Mouse (Mus musculus) thymus, adult 2 months (tissue): ENCODE data around the gene 2310046K23Rik. TPM values are rescaled to one million over a fixed set of nuclear protein-coding genes. Genes with fewer than 3 reads are reported as not detected.
"Not testable (repeated sequence)": the region's sequence is repeated elsewhere in the genome, so short reads cannot be mapped to it uniquely, and the experiment has no call there.

Experiments used
- DNase-seq: peaks from one replicate; pipeline ENCODE4 v3.0.0; 2021
- H3K27ac ChIP-seq: fragments of 200-500 bp; 2 replicates; pipeline ENCODE4 v1.5.1; 2012; ENCODE audit warnings: low read length, control low read depth; ENCODE audit not compliant: control insufficient read depth, insufficient read depth
- H3K27me3 ChIP-seq: fragments of 200-500 bp; 2 replicates; pipeline ENCODE4 v1.6.1; 2012; ENCODE audit warnings: mild to moderate bottlenecking, low read length, moderate library complexity, mixed read lengths; ENCODE audit not compliant: control insufficient read depth, insufficient read depth
- H3K36me3 ChIP-seq: fragments of 200-500 bp; 2 replicates; pipeline ENCODE4 v1.6.1; 2012; ENCODE audit warnings: mild to moderate bottlenecking, low read length, moderate library complexity; ENCODE audit not compliant: control insufficient read depth, insufficient read depth
- H3K4me1 ChIP-seq: fragments of 200-500 bp; replicated peaks from 2 replicates; pipeline ENCODE4 v1.6.1; 2012; ENCODE audit warnings: low read length; ENCODE audit not compliant: control insufficient read depth, insufficient read depth
- H3K4me3 ChIP-seq: fragments of 200-500 bp; 2 replicates; pipeline ENCODE4 v1.5.1; 2012; ENCODE audit warnings: mild to moderate bottlenecking, low read length, control low read depth, moderate library complexity; ENCODE audit not compliant: control insufficient read depth, insufficient read depth
- CTCF ChIP-seq: fragments of 200-500 bp; IDR thresholded peaks from 2 replicates; pipeline ENCODE4 v1.5.1; 2012; ENCODE audit warnings: mild to moderate bottlenecking, control low read depth, low read length, moderate library complexity, borderline replicate concordance; ENCODE audit not compliant: control insufficient read depth, poor library complexity, insufficient read depth; ENCODE audit errors: extremely low read depth
- POLR2A ChIP-seq: fragments of 200-500 bp; IDR thresholded peaks from 2 replicates; pipeline ENCODE4 v1.6.1; 2012; ENCODE audit warnings: mild to moderate bottlenecking, low read length, control low read depth, moderate library complexity; ENCODE audit not compliant: control insufficient read depth, poor library complexity, insufficient read depth; ENCODE audit errors: extremely low read depth
- WGBS: fragments of 180-500 bp; shearing (Covaris S2); methylation state at CpG from one replicate; pipeline ENCODE4 v1.1.7; 2018; 5-methylcytosine and 5-hydroxymethylcytosine counted together
- polyA plus RNA-seq: library from polyadenylated mRNA; depleted of rRNA; stranded (reverse); fragments of >200 nt; gene quantifications from 2 replicates; pipeline ENCODE4 v1.2.3, GENCODE M21; 2012

Gene 2310046K23Rik
- polyA plus RNA-seq, 1 experiment = 1.9 TPM

- H3K4me3 ChIP-seq = no peak overlapping the region
- WGBS = 90% methylated on average over 2 of the region's 2 CpGs
- no peak for DNase-seq
- TF ChIP-seq POLR2A (no peak), CTCF (no peak)
- no peaks in the 10 kb centered on the region for H3K27me3 ChIP-seq
- H3K4me1 ChIP-seq = no peaks in the 10 kb centered on the region
- H3K36me3 ChIP-seq = no peaks in the 10 kb centered on the region
- H3K27ac ChIP-seq = no peak overlapping the region
Measured at GRCm38 (mm10) chr3:92568752-92569151, 34.4 kb upstream of the 2310046K23Rik start.

GRCm38 (mm10) chr3:92565418-92565817 lies 31.1 kb upstream of the 2310046K23Rik start:
- Histone ChIP-seq H3K27ac (no peak overlapping the region), H3K36me3 (no peaks in the 10 kb centered on the region), H3K4me3 (no peak overlapping the region), H3K4me1 (no peaks in the 10 kb centered on the region), H3K27me3 (no peaks in the 10 kb centered on the region)
- no peak for DNase-seq
- TF ChIP-seq POLR2A (no peak), CTCF (no peak)

DNA sequence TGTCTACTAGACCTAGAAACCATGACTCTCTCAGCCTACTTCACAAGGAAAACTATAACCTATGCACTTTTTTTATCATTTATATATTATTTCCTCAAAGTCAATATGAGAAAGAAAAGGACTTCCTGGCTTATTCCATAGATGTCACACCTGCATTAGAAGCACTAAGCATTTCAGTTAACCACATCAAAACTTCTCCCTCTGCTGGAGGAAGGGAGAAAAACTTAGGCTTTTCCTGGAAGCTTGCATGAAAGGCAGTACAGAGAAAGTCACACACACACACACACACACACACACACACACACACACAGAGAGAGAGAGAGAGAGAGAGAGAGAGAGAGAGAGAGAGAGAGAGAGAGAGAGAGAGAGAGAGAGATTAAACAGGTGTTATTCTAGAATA lies 22.0 kb downstream of the 2310046K23Rik start:
- Histone ChIP-seq H3K4me1 (no peaks in the 10 kb centered on the region), H3K27ac (no peak overlapping the region), H3K36me3 (no peaks in the 10 kb centered on the region), H3K4me3 (no peak overlapping the region), H3K27me3 (no peaks in the 10 kb centered on the region)
- no peak for DNase-seq
- TF ChIP-seq CTCF = no peak
- TF ChIP-seq POLR2A = no peak

DNA sequence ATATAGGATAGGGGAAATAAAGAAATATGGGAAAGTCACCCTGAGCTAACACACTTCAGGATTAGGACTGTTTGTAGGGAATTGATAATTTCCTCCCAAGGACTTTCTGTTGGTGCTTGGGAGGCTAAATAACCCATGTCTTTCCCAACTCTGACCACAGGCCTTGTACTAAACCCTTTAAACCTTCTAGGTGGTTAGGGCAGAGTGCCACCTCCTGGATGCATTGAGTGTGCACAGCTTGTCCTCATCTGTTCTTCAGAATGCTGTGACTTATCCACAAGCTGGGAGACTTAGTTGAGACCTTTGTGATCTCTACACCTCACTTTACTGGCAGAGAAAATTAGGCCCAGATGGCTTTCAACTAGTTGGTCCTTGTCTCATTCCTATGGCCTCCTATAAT lies 23.5 kb downstream of the 2310046K23Rik start:
- no peak overlapping the region for H3K27ac ChIP-seq
- no peaks in the 10 kb centered on the region for H3K27me3 ChIP-seq
- H3K36me3 ChIP-seq = no peaks in the 10 kb centered on the region
- no peak overlapping the region for H3K4me3 ChIP-seq
- TF ChIP-seq POLR2A (no peak), CTCF (no peak)
- H3K4me1 ChIP-seq = no peaks in the 10 kb centered on the region
- no peak for DNase-seq

DNA sequence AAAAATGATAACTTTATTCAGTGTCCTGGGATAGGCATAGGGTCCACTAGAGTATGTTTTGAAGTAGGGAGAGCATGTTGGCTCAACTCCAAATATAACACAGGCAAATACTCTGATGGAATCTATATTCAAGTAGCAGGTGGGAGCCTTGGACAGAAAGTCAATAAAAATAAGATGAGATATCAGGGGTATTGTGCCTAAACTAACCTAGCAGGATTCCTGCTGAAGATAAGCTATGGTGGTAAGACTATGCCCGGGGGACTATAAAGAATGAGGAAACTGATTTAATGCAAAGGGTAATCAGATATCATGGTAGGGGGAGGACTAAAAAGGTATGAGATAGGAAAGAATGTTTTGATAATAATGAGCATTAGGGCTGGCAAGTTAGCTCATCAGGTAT lies 26.1 kb downstream of the 2310046K23Rik start:
- 85% methylated on average over 1 of the region's 1 CpGs for WGBS
- no peaks in the 10 kb centered on the region for H3K27me3 ChIP-seq
- no peak overlapping the region for H3K27ac ChIP-seq
- no peak overlapping the region for H3K4me3 ChIP-seq
- H3K4me1 ChIP-seq = no peaks in the 10 kb centered on the region
- DNase-seq = no peak
- no peaks in the 10 kb centered on the region for H3K36me3 ChIP-seq
- no peak for TF ChIP-seq CTCF
- TF ChIP-seq POLR2A = no peak

DNA sequence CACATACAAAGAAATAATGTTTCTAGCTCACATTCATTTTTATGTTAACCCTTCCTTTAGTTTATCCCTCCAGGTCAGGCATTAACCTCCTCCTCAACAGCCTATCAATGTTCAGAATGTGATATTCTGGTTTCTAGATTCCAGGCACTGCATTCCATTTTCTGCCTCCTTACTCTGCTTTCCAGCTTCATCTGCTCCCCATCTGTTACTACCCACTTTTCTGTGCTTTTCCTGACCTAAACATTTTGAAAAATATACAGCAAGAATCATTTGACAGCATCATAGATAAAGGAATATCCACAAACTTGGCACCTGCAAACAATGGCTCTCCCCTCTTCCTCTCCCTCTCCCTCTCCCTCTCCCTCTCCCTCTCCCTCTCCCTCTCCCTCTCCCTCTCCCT lies 30.8 kb downstream of the 2310046K23Rik start:
- no peak overlapping the region for H3K27ac ChIP-seq
- H3K4me1 ChIP-seq = no peaks in the 10 kb centered on the region
- H3K27me3 ChIP-seq = no peaks in the 10 kb centered on the region
- TF ChIP-seq CTCF = no peak
- TF ChIP-seq POLR2A = no peak
- H3K36me3 ChIP-seq = no peaks in the 10 kb centered on the region
- no peak overlapping the region for H3K4me3 ChIP-seq
- no peak for DNase-seq

GRCm38 (mm10) chr3:92500393-92500792 lies 33.9 kb downstream of the 2310046K23Rik start, which contains the start of gene Sprr4:
Gene Sprr4, minus strand, starts transcription at chr3:92500493.
- Histone ChIP-seq H3K36me3 (no peaks in the 10 kb centered on the region), H3K27me3 (no peaks in the 10 kb centered on the region), H3K27ac (no peak within 1 kb of the TSS), H3K4me1 (no peaks in the 10 kb centered on the region), H3K4me3 (no peak within 1 kb of the TSS)
- DNase-seq = no peak
- WGBS = 91% methylated on average over 1 of the region's 1 CpGs
- TF ChIP-seq POLR2A = no peak
- no peak for TF ChIP-seq CTCF

DNA sequence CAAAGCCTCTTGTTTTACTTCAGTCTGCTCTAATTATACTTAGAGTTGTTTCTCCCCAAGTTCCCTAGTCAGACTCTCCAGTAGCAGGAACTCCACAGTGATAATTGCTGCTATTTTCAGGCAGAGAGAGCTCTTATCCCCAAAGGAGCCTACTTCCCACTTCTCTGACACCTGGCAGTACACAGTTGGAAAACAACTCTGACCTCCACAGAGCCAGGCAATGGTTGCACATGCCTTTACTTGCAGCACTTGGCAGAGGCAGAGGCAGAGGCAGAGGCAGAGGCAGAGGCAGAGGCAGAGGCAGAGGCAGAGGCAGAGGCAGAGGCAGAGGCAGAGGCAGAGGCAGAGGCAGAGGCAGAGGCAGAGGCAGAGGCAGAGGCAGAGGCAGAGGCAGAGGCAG lies 44.0 kb downstream of the 2310046K23Rik start:
- H3K27ac ChIP-seq, H3K4me3 ChIP-seq, DNase-seq, H3K4me1 ChIP-seq, H3K27me3 ChIP-seq, H3K36me3 ChIP-seq: not testable (repeated sequence)
